Comparison of ENCODE assay signal across 28 mouse cellular contexts in the genomic region with DNA sequence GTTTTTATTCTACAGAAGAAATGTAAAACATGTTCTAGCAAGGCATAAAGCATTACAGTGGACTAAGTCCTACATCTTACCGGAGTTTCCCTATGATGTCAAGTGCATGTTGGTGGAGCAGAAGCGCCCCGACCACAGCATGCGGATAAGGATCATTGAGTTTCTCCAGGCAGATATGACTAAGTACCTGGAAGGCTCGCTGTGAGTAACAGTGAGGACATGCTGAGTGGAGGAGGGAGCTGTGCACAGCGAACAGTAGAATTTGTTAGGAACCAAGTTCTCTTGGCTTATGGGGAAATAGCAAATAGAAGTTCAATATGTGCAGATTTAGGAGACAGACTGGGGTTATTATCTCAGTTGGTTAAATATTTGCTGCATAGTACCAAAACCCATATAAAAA. TPM values are rescaled to one million over a fixed set of nuclear protein-coding genes. Genes with fewer than 3 reads are reported as not detected.
DNase-seq lines count a peak whose midpoint lies in the region; ATAC-seq and TF ChIP-seq lines count a peak whose summit lies in the region.
"Had no signal": no experiment of that assay in that cellular context is flagged by ENCODE, and none has a peak within 500 bp of the region (broad histone marks: within the 10 kb centered on the region; RNA-seq: fewer than 3 reads in every experiment).

No protein-coding gene starts in this region.

- peak; percentile 52 for ATAC-seq in frontal cortex, adult (ENCODE audit: low TSS enrichment)
- ATAC-seq in Patski = peak; percentile 87
- ATAC-seq: CD4-positive, CD25-positive, alpha-beta regulatory T cell, adult 4 months; forebrain, embryonic 14.5 days; forebrain, embryonic 16.5 days had no signal

- no peak overlapping the region for H3K27ac ChIP-seq in CH12.LX (ENCODE audit: insufficient read depth, low read depth)
- H3K27ac ChIP-seq: embryonic facial prominence, embryonic 13.5 days; embryonic facial prominence, embryonic 15.5 days; forebrain, embryonic 10.5 days; forebrain, embryonic 12.5 days had no signal

- in situ Hi-C loops in CH12.LX (cut with MboI; ENCODE audit: low pct_ligation_motif_present, low pct_unique_long_range_greater_than_20kb, low sequenced_read_pairs) (no loop called here), Patski (cut with MboI; ENCODE audit: low pct_unique_long_range_greater_than_20kb) (no loop called here)

- no peak for DNase-seq in frontal cortex, postnatal 25 days (ENCODE audit: low spot score in 2 of 2)
- DNase-seq in CH12.LX (ENCODE audit: extremely low read depth) = no peak
- no peak for DNase-seq in Patski (ENCODE audit: low read depth, low spot score)
- DNase-seq in cerebellum, adult 18-20 months = no peak
- no peak for DNase-seq in kidney, postnatal 4 days
- DNase-seq: adrenal gland, adult 2 months; adrenal gland, postnatal 10 days; adrenal gland, postnatal 25 days; B cell, adult 2 months; cerebellum, adult 11-12 months; cerebellum, adult 8-10 months; cerebellum, adult 9-11 months; cerebellum, postnatal 14 days; cerebellum, postnatal 36 days; embryo, embryonic 11 days had no signal

- TF ChIP-seq CTCF in CH12.LX (conservative IDR thresholded peaks at IDR 0.05 in 1 of 2, IDR thresholded peaks at IDR 0.05 in 1 of 2; ENCODE audit: low read depth in 2 of 2, low read length in 2 of 2) (no peak), Patski (IDR thresholded peaks at IDR 0.05) (no peak)

- dilution Hi-C loops in CH12.LX (cut with MboI; ENCODE audit: extremely low pct_ligation_motif_present, extremely low pct_unique_long_range_greater_than_20kb, low sequenced_read_pairs) = no loop called here

- H3K36me3 ChIP-seq in CH12.LX (replicated peaks in 1 of 2; ENCODE audit: control insufficient read depth in 1 of 2, insufficient read depth in 1 of 2, low read length in 1 of 2) = no peaks in the 10 kb centered on the region
- H3K36me3 ChIP-seq: embryonic facial prominence, embryonic 13.5 days; embryonic facial prominence, embryonic 15.5 days; forebrain, embryonic 10.5 days; forebrain, embryonic 12.5 days had no signal

- H3K27me3 ChIP-seq in CH12.LX (replicated peaks) (no peaks in the 10 kb centered on the region), Patski (peaks cover 6% of the 10 kb centered on the region)
- H3K27me3 ChIP-seq: embryonic facial prominence, embryonic 13.5 days; embryonic facial prominence, embryonic 15.5 days; forebrain, embryonic 12.5 days had no signal

- POLR2A ChIA-PET in Patski (lab: Charles Lee) = no interaction called here

- CTCF ChIA-PET in Patski (lab: Charles Lee) = no interaction called here

- H3K79me2 ChIP-seq in CH12.LX (replicated peaks; ENCODE audit: control insufficient read depth, extremely low read depth, insufficient read depth, poor library complexity, severe bottlenecking) = no peaks in the 10 kb centered on the region

- H3K4me3 ChIP-seq in CH12.LX (replicated peaks in 1 of 3; ENCODE audit: low read depth in 2 of 3, low read length in 2 of 3, poor library complexity in 1 of 3) = no peak overlapping the region
- H3K4me3 ChIP-seq: embryonic facial prominence, embryonic 13.5 days; embryonic facial prominence, embryonic 15.5 days; erythroblast, embryonic 14.5 days; forebrain, embryonic 10.5 days; forebrain, embryonic 12.5 days had no signal

- H3K4me2 ChIP-seq in CH12.LX (ENCODE audit: insufficient read depth, low read depth, poor library complexity, severe bottlenecking) = no peak overlapping the region
- H3K4me2 ChIP-seq: embryonic facial prominence, embryonic 13.5 days; embryonic facial prominence, embryonic 15.5 days; forebrain, embryonic 12.5 days had no signal

- TF ChIP-seq POLR2A in CH12.LX (IDR thresholded peaks at IDR 0.05; ENCODE audit: low read depth, low read length) = no peak

- TF ChIP-seq EP300 in CH12.LX (IDR thresholded peaks at IDR 0.05; ENCODE audit: low read length) = no peak

- H3K9ac ChIP-seq in CH12.LX (ENCODE audit: insufficient read depth, low read depth) = no peak overlapping the region
- H3K9ac ChIP-seq: embryonic facial prominence, embryonic 13.5 days; embryonic facial prominence, embryonic 15.5 days; forebrain, embryonic 12.5 days had no signal

- H3K9me3 ChIP-seq in CH12.LX (replicated peaks; ENCODE audit: low read length) = no peaks in the 10 kb centered on the region
- H3K9me3 ChIP-seq: embryonic facial prominence, embryonic 13.5 days; embryonic facial prominence, embryonic 15.5 days; forebrain, embryonic 10.5 days; forebrain, embryonic 12.5 days had no signal

- TF ChIP-seq RAD21 in CH12.LX (IDR thresholded peaks at IDR 0.05; ENCODE audit: low read depth, low read length) = no peak

- 0 out of 4 replicates have a peak, but pooled peaks cover 0 to 2% of the 10 kb centered on the region in 2 experiments for H3K4me1 ChIP-seq in CH12.LX (ENCODE audit: control insufficient read depth in 1 of 2, insufficient read depth in 2 of 2)
- H3K4me1 ChIP-seq: embryonic facial prominence, embryonic 13.5 days; embryonic facial prominence, embryonic 15.5 days; forebrain, embryonic 10.5 days; forebrain, embryonic 12.5 days had no signal

TF ChIP-seq in CH12.LX, 34 proteins besides CTCF, POLR2A, EP300 and RAD21:
- TF ChIP-seq BHLHE40 (IDR thresholded peaks at IDR 0.05; ENCODE audit: low read depth, low read length) = 0 out of 2 replicates have a peak, but pooled peaks have one; percentile 6
- TF ChIP-seq SMC3 (IDR thresholded peaks at IDR 0.05; ENCODE audit: low read depth, low read length) = no peak

RNA-seq across cellular contexts. Expression of a gene that starts 15.0 kb away (rescaled TPM):
- total RNA-seq in CH12.LX (2012; rRNA removed) (not detected in 2 replicates), CH12.LX (2014; rRNA removed) (not detected in 2 replicates)
- polyA plus RNA-seq in CH12.LX (2012; ENCODE audit: insufficient read length, low read depth) (not detected in 2 replicates), Patski (2021) (not detected)
- total RNA-seq: adrenal gland, adult 2 months; adrenal gland, postnatal 10 days; adrenal gland, postnatal 25 days; adrenal gland, postnatal 4 days; common myeloid progenitor, adult 5-6 weeks; ES-E14; MEL had no signal
- polyA plus RNA-seq: erythroblast, embryonic 14.5 days had no signal
